Mouse (Mus musculus): ENCODE measurements around the gene Calu. TPM values are rescaled to one million over a fixed set of nuclear protein-coding genes. Genes with fewer than 3 reads are reported as not detected.

Gene Calu
- total and polyA plus RNA-seq, 3 experiments: 107 to 161 (median 112) TPM

GRCm38 (mm10) chr6:29303726-29304125, 44.1 kb upstream of the Calu start:
- Histone ChIP-seq H3K27me3 (replicated peaks) (peaks cover 2% of the 10 kb centered on the region), H3K4me1 (ENCODE audit: control insufficient read depth in 1 of 2, insufficient read depth in 2 of 2) (peaks cover 0 to 4% of the 10 kb centered on the region in 2 experiments; a peak in 2 of 4 replicates), H3K9ac (ENCODE audit: insufficient read depth, low read depth) (no peak overlapping the region), H3K4me3 (replicated peaks in 1 of 3; ENCODE audit: low read depth in 2 of 3, low read length in 2 of 3, poor library complexity in 1 of 3) (no peak overlapping the region), H3K9me3 (replicated peaks; ENCODE audit: low read length) (peaks cover 9% of the 10 kb centered on the region), H3K36me3 (replicated peaks in 1 of 2; ENCODE audit: control insufficient read depth in 1 of 2, insufficient read depth in 1 of 2, low read length in 1 of 2) (no peaks in the 10 kb centered on the region), H3K4me2 (ENCODE audit: insufficient read depth, low read depth, poor library complexity, severe bottlenecking) (no peak overlapping the region), H3K79me2 (replicated peaks; ENCODE audit: control insufficient read depth, extremely low read depth, insufficient read depth, poor library complexity, severe bottlenecking) (no peaks in the 10 kb centered on the region), H3K27ac (ENCODE audit: insufficient read depth, low read depth) (no peak overlapping the region)
- dilution Hi-C loops (cut with MboI; ENCODE audit: extremely low pct_ligation_motif_present, extremely low pct_unique_long_range_greater_than_20kb, low sequenced_read_pairs) (no loop called here), in situ Hi-C loops (cut with MboI; ENCODE audit: low pct_ligation_motif_present, low pct_unique_long_range_greater_than_20kb, low sequenced_read_pairs) (no loop called here)
- DNase-seq (ENCODE audit: extremely low read depth): no peak
- TF ChIP-seq MAZ (IDR thresholded peaks at IDR 0.05; ENCODE audit: low read depth, low read length) (no peak), CTCF (conservative IDR thresholded peaks at IDR 0.05 in 1 of 2, IDR thresholded peaks at IDR 0.05 in 1 of 2; ENCODE audit: low read depth in 2 of 2, low read length in 2 of 2) (peak in 1 of 2 experiments; percentile 50; a peak in 2 of 4 replicates), SMC3 (IDR thresholded peaks at IDR 0.05; ENCODE audit: low read depth, low read length) (peak; percentile 48), RAD21 (IDR thresholded peaks at IDR 0.05; ENCODE audit: low read depth, low read length) (peak; percentile 39)

GRCm38 (mm10) chr6:29305462-29305861, 42.4 kb upstream of the Calu start:
- peaks cover 3 to 9% of the 10 kb centered on the region in 2 experiments; a peak in 3 of 4 replicates for H3K4me1 ChIP-seq (ENCODE audit: control insufficient read depth in 1 of 2, insufficient read depth in 2 of 2)
- H3K4me2 ChIP-seq (ENCODE audit: insufficient read depth, low read depth, poor library complexity, severe bottlenecking): no peak overlapping the region
- dilution Hi-C loops (cut with MboI; ENCODE audit: extremely low pct_ligation_motif_present, extremely low pct_unique_long_range_greater_than_20kb, low sequenced_read_pairs): no loop called here
- H3K79me2 ChIP-seq (replicated peaks; ENCODE audit: control insufficient read depth, extremely low read depth, insufficient read depth, poor library complexity, severe bottlenecking): no peaks in the 10 kb centered on the region
- in situ Hi-C loops (cut with MboI; ENCODE audit: low pct_ligation_motif_present, low pct_unique_long_range_greater_than_20kb, low sequenced_read_pairs): no loop called here
- H3K9me3 ChIP-seq (replicated peaks; ENCODE audit: low read length): peaks cover 18% of the 10 kb centered on the region
- no peak overlapping the region for H3K4me3 ChIP-seq (replicated peaks in 1 of 3; ENCODE audit: low read depth in 2 of 3, low read length in 2 of 3, poor library complexity in 1 of 3)
- TF ChIP-seq UBTF (IDR thresholded peaks at IDR 0.05; ENCODE audit: low read depth, low read length) (no peak), CTCF (conservative IDR thresholded peaks at IDR 0.05 in 1 of 2, IDR thresholded peaks at IDR 0.05 in 1 of 2; ENCODE audit: low read depth in 2 of 2, low read length in 2 of 2) (peak in 1 of 2 experiments; percentile 23; a peak in 2 of 4 replicates), ELF1 (IDR thresholded peaks at IDR 0.05; ENCODE audit: low read depth, low read length) (no peak), MAZ (IDR thresholded peaks at IDR 0.05; ENCODE audit: low read depth, low read length) (no peak)
- no peak overlapping the region for H3K27ac ChIP-seq (ENCODE audit: insufficient read depth, low read depth)
- no peaks in the 10 kb centered on the region for H3K36me3 ChIP-seq (replicated peaks in 1 of 2; ENCODE audit: control insufficient read depth in 1 of 2, insufficient read depth in 1 of 2, low read length in 1 of 2)
- DNase-seq (ENCODE audit: extremely low read depth): no peak
- no peaks in the 10 kb centered on the region for H3K27me3 ChIP-seq (replicated peaks)
- H3K9ac ChIP-seq (ENCODE audit: insufficient read depth, low read depth): no peak overlapping the region

- no peaks in the 10 kb centered on the region for H3K27me3 ChIP-seq (replicated peaks)
- H3K9ac ChIP-seq (ENCODE audit: insufficient read depth, low read depth): no peak overlapping the region
- peaks cover 9 to 19% of the 10 kb centered on the region in 2 experiments; a peak in 3 of 4 replicates for H3K4me1 ChIP-seq (ENCODE audit: control insufficient read depth in 1 of 2, insufficient read depth in 2 of 2)
- no peak overlapping the region; the same call in 1 of the 2 replicates for H3K27ac ChIP-seq (ENCODE audit: insufficient read depth, low read depth)
- H3K4me3 ChIP-seq (replicated peaks in 1 of 3; ENCODE audit: low read depth in 2 of 3, low read length in 2 of 3, poor library complexity in 1 of 3): no peak overlapping the region
- H3K36me3 ChIP-seq (replicated peaks in 1 of 2; ENCODE audit: control insufficient read depth in 1 of 2, insufficient read depth in 1 of 2, low read length in 1 of 2): no peaks in the 10 kb centered on the region
- in situ Hi-C loops (cut with MboI; ENCODE audit: low pct_ligation_motif_present, low pct_unique_long_range_greater_than_20kb, low sequenced_read_pairs) (no loop called here), dilution Hi-C loops (cut with MboI; ENCODE audit: extremely low pct_ligation_motif_present, extremely low pct_unique_long_range_greater_than_20kb, low sequenced_read_pairs) (no loop called here)
- DNase-seq (ENCODE audit: extremely low read depth): no peak
- H3K79me2 ChIP-seq (replicated peaks; ENCODE audit: control insufficient read depth, extremely low read depth, insufficient read depth, poor library complexity, severe bottlenecking): no peaks in the 10 kb centered on the region
- no peak overlapping the region for H3K4me2 ChIP-seq (ENCODE audit: insufficient read depth, low read depth, poor library complexity, severe bottlenecking)
- H3K9me3 ChIP-seq (replicated peaks; ENCODE audit: low read length): peaks cover 18% of the 10 kb centered on the region
- TF ChIP-seq E2F4 (IDR thresholded peaks at IDR 0.05; ENCODE audit: insufficient replicate concordance, low read depth, low read length) (no peak), NRF1 (IDR thresholded peaks at IDR 0.05; ENCODE audit: low read depth, low read length) (no peak)
Measured at GRCm38 (mm10) chr6:29308846-29309605, 38.8 kb upstream of the Calu start.
